Mouse (Mus musculus): ENCODE results near the gene Lama2. TPM values are rescaled to one million over a fixed set of nuclear protein-coding genes. Genes with fewer than 3 reads are reported as not detected.
"Not testable (repeated sequence)": the region's sequence is repeated elsewhere in the genome, so short reads cannot be mapped to it uniquely, and the experiment has no call there.

Gene Lama2
- total RNA-seq, 2 experiments from 2014 or later, result 18.6 to 24.5 TPM

- no peak for DNase-seq (ENCODE audit: low spot score in 2 of 2)
Observed at GRCm38 (mm10) chr10:26948331-26948730, 671.2 kb downstream of the Lama2 start.

DNA sequence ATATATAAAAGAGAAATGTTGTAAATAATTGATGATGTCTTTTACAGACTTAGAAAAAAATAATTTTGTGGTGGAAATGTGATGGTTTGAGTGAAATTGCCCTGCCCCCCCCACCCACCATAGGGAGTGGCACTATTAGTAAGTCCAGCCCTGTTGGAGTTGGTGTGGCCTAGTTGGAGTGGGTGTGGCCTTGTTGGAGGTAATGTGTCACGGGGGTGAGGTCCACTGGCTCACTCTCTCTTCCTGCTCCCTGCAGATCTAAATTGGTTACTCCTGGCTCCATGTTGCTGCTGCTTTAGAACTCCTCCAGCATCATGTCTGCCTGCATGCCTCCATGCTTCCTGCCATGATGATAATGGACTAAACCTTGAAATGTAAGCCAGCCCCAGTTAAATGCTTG lies 680.0 kb downstream of the Lama2 start:
- no peak for DNase-seq (ENCODE audit: low spot score in 2 of 2)

DNA sequence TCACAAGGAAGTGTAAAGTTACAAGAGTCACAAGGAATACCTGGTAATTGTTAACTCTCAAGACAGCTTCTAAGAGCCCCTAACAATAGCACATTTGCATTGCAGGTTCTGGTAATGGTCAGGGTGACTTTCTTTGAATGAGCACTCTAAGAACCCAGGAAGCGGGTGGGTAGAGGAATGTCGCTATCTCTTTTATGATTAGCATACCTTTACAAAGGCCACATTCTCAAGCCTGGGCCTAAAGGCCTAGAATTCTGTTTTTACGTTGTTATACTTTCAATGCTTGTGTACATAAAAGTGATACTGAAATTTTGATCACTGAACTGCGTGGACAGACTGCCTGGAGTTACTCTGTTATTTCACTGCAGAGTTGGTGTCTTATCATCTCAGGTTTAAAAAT lies 681.1 kb downstream of the Lama2 start:
- not testable (repeated sequence) for DNase-seq (ENCODE audit: low spot score in 2 of 2)

- DNase-seq (ENCODE audit: low spot score in 2 of 2), result not testable (repeated sequence)
Observed at GRCm38 (mm10) chr10:26936056-26936455, 683.5 kb downstream of the Lama2 start.

All from adrenal gland, adult 18-20 months (tissue).